Mouse (Mus musculus) neural tube, embryonic 10.5 days (tissue): Measurements from ENCODE around the gene Gm10322.

ENCODE experiments used
- DNase-seq: peaks from one replicate; pipeline ENCODE4 v3.0.0-alpha.2; 2017; ENCODE audit warnings: low spot score; ENCODE audit errors: extremely low spot score

Gm10322 gene

DNA sequence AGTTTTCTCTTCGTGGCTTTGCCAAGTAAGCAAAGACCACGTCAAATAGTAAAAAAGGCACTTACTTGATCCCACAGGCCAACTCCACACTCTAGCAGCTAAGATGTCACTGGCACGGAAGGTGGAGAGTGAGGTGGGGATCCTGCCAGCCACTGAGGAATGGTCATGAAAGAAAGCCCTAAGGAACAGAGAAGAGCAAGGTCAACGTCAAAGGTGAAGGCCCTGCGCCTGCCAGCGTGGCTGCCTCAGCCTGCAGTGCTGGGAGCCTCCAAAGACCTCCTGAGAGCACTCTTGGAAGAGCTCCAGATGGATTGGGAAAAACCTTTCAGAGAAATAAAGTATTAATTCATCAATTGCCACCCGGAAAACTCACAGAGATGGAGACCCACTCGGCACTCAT, 15.3 kb upstream of the Gm10322 start:
- no peak for DNase-seq

GRCm38 (mm10) chr10:59602043-59602442, 13.8 kb upstream of the Gm10322 start:
- no peak for DNase-seq

GRCm38 (mm10) chr10:59602891-59603290, 13.0 kb upstream of the Gm10322 start:
- DNase-seq, result no peak

DNA sequence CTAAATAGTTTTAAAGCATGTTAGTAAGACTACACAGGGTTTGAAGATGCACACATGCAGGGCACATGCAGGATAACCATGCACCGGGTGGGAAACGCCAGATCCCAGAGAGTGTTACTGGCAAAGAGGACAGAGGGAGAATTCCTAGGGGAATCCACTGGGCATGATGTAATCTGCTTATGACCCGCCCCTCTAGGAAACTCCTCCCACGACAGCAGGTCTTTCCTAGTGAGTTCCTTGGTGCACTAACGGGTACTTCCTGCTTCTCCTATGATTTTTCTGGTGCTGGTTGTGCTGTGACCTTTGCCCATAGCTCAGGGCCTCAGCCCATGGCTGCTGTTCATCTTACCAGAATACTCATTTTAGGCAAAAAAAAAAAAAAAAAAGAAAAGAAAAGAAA, 12.0 kb upstream of the Gm10322 start:
- DNase-seq, result no peak

GRCm38 (mm10) chr10:59604879-59605464, 10.9 kb upstream of the Gm10322 start:
- DNase-seq, result no peak

DNA sequence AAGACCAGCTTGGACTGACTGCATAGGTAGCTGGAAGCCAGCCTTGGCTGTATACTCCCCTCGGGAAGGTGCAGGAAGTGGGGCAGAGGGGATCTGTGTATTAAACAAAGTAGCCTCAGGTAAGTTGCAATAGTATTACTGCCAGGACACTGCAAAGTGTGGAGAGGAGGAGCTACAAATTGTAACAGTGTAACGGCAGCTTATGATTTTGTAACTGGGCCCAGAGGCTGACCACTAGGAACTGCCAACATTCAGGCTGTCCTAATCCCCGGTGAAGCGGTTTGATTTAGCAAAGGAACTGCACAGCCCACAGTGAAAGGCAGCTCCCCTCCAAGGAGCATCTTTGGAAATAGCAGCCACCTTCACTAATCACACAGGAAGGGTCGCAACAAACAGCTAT, 2.6 kb upstream of the Gm10322 start:
- no peak for DNase-seq

DNA sequence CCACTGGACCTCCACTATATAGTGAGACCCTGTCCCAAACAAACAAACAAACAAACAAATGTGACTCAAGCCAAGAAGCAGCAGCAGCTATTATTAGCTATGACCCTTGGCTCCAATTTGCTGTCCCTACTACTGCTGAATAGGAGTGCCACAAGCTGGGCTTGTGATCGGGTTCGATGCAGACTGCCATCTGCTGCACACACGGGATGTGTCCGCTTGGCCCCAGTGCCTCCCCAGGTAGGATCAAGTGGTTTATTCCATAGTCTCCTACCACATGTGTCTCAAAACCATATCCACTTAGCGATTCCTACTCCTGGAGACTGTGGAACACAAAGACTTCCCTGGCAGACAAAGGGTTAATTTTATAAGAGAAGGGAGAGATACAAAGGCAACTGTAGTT, 1.7 kb upstream of the Gm10322 start:
- no peak for DNase-seq

GRCm38 (mm10) chr10:59615411-59615810, 452 bp upstream of the Gm10322 start:
- no peak for DNase-seq

DNA sequence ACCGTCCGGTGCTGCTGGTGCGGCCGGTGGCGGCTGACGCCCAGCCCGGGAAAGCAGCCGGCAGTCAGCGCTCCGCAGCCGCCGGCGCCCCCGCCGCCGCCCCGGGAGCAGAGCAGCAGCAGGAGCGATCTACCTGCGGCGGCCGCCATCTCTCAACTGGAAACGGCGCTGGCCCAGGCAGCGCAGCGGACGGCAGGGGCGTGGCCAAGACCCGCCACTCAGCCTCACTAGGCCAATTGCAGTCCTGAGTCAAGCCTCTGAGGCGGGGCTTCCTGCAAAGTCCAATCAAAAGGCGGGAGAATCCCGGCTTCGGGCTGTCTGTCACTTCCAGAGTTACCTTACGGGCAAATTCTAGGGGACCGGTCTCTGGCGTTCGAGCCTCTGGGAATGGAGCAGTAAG, 659 bp downstream of the Gm10322 start, which contains the start of gene Mcu:
TSS of gene Mcu (minus strand) at position 171 of the 400 bp plus-strand sequence.
- DNase-seq, result peak; percentile 95

GRCm38 (mm10) chr10:59617776-59618175, 1.9 kb downstream of the Gm10322 start:
- no peak for DNase-seq

DNA sequence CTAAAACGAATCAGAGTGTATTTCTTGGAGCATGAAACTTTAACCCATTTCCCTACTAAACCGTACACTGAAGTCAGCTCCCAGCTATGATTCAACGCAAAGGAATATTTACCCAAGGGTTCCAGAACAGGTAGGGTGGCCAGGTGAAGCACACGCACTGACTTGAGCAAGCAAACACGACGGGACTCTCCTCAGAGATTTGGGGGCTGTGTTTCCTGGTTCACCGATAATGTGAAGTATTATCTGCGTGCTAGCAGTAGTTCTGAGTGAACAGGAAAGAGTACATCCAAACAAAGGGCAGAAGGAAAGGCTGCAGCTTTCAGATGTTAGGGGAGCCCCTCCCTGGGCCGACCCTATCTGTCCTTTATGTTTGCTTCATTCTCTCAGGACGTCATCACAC, 5.5 kb downstream of the Gm10322 start:
- no peak for DNase-seq

GRCm38 (mm10) chr10:59623496-59623895, 7.6 kb downstream of the Gm10322 start:
- no peak for DNase-seq

GRCm38 (mm10) chr10:59628641-59629505, 13.0 kb downstream of the Gm10322 start:
- no peak for DNase-seq

DNA sequence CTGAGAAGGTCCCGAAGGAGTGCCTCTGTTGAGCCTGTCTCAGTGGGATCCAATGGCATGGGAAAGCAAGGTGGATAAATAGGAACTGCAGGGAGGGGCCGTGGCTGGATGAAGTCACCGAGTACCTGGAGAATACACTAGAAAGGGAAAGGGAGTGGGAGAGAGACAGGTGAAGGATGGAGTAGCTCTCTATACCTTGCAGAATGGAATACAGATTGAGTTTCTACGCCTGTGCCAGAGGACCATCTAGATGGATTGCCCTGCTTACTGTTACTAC, 13.6 kb downstream of the Gm10322 start:
- DNase-seq, result no peak

DNA sequence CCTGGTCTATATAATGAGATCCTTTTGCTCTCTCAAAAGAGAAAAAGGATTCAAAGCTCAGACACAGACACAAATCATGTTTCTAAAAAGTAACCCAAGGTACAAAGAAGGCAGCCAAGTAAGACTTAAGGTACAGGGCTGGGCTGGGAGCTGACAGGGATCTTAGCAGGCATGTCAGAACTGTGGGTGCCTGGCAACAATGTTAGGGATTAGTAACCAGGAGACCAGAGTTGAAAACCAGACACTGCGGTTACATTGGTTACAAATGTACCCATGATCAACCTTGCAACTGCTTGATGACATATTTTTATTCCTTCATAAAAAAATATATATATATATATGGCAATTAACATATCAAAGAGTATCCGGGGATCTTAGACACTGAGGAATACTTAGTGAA, 20.2 kb downstream of the Gm10322 start:
- DNase-seq, result no peak

- no peak for DNase-seq
Measured at GRCm38 (mm10) chr10:59636751-59637533, 21.1 kb downstream of the Gm10322 start.

- DNase-seq, result no peak
Measured at GRCm38 (mm10) chr10:59637596-59638124, 21.8 kb downstream of the Gm10322 start.

DNA sequence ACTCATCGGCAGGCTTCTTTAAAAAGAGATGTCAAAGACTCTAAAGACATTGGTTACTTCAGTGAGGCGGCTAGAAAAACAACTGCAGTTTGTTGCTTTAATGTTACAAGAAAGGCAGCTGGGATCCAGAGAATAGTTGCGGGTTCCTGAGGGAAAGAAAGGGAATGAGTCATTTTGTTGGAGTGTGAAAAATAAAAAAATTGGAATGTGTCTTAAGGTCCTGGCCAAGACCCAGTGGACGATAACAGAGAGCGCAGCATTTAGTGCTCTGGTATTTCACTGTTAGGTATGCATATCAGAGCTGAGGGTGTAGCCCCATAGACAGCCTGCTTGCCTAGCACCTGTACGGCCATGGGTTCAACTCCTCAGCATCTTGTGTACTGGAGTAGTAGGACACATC, 22.7 kb downstream of the Gm10322 start:
- no peak for DNase-seq

DNA sequence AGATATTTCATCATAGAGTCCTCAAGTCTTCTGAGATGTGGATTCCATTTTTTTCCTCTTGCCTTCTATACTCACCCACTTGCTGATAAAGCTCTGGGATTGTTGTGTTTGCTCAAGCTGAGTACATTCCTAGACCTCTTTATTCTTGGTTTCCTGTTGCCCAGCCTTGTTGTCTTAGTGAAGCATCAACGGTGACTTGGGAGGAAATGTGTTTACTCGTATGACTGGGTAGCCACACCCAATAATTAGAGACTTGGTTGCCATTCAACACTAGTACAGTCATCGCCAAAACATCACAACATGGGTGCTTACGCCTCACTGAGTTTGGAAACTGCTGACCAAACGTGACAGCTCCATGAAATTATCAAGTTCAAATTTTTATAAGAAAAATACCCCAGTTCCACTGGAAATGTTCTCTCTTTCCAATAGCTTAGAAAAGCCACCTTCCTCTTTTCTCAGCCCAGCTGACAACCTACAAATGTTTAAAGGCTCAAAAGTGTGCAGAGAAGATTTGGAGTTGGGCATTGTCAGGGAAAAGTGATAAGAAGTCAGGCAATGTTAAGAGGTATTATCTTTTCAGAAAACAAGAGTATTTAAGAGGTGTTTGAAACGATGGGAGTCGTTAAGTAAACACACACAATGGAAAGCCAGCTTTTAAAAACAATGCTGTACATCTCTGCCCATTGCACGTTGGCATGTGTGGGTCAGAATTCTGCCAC, 27.0 kb downstream of the Gm10322 start:
- no peak for DNase-seq

GRCm38 (mm10) chr10:59643645-59644044, 27.8 kb downstream of the Gm10322 start:
- no peak for DNase-seq

- no peak for DNase-seq
Measured at GRCm38 (mm10) chr10:59644710-59645109, 28.8 kb downstream of the Gm10322 start.
